Mouse (Mus musculus) liver, embryonic 15.5 days (tissue): ENCODE results near the gene Adnp. TPM values are rescaled to one million over a fixed set of nuclear protein-coding genes. Genes with fewer than 3 reads are reported as not detected.
A peak's percentile ranks its signal among the peaks of the same experiment; 100 is the strongest.

ENCODE experiments used
- ATAC-seq: fragments of 200-750 bp; cut with Nextera tagmentation; 2 replicates; pipeline ENCODE4 v1.8.0; 2017; ENCODE audit warnings: moderate number of reproducible peaks, mild to moderate bottlenecking, moderate library complexity; ENCODE audit not compliant: insufficient read depth
- H3K27ac ChIP-seq: fragments of 300-500 bp; sonication (generic); replicated peaks from 2 replicates; pipeline ENCODE4 v1.5.1; 2015; ENCODE audit warnings: mild to moderate bottlenecking, inconsistent platforms
- H3K27me3 ChIP-seq: fragments of 300-500 bp; sonication (generic); 2 replicates; pipeline ENCODE4 v1.6.1; 2015; ENCODE audit warnings: mild to moderate bottlenecking, inconsistent platforms
- H3K36me3 ChIP-seq: fragments of 300-500 bp; sonication (generic); replicated peaks from 2 replicates; pipeline ENCODE4 v1.6.1; 2015; ENCODE audit warnings: moderate library complexity, mild to moderate bottlenecking, inconsistent platforms
- H3K4me1 ChIP-seq: fragments of 300-500 bp; sonication (generic); replicated peaks from 2 replicates; pipeline ENCODE4 v1.6.1; 2015; ENCODE audit warnings: inconsistent platforms
- H3K4me2 ChIP-seq: fragments of 300-500 bp; sonication (generic); 2 replicates; pipeline ENCODE4 v1.6.1; 2015; ENCODE audit warnings: moderate library complexity, mild to moderate bottlenecking, inconsistent platforms
- H3K4me3 ChIP-seq: fragments of 300-500 bp; sonication (generic); replicated peaks from 2 replicates; pipeline ENCODE4 v1.5.1; 2015; ENCODE audit warnings: mild to moderate bottlenecking, inconsistent platforms
- H3K9ac ChIP-seq: fragments of 300-500 bp; sonication (generic); 2 replicates; pipeline ENCODE4 v1.6.1; 2015; ENCODE audit warnings: moderate library complexity, mild to moderate bottlenecking, inconsistent platforms
- H3K9me3 ChIP-seq: fragments of 300-500 bp; sonication (generic); replicated peaks from 2 replicates; pipeline ENCODE4 v1.6.1; 2016; ENCODE audit warnings: inconsistent platforms
- WGBS: fragments of 180-500 bp; shearing (Covaris S2); methylation state at CpG from one replicate; pipeline ENCODE4 v1.1.7; 2015; ENCODE audit warnings: mixed read lengths; ENCODE audit not compliant: insufficient replicate concordance; 5-methylcytosine and 5-hydroxymethylcytosine counted together
- polyA plus RNA-seq: library from polyadenylated mRNA; unstranded; fragments of >200 nt; fragmentation: Nextera tagmentation; extraction: Ambion mirVana; gene quantifications from 2 replicates; pipeline ENCODE4 v1.2.1, GENCODE M21; 2015

Gene Adnp
- polyA plus RNA-seq, 1 experiment from 2014 or later = 1.8 TPM

DNA sequence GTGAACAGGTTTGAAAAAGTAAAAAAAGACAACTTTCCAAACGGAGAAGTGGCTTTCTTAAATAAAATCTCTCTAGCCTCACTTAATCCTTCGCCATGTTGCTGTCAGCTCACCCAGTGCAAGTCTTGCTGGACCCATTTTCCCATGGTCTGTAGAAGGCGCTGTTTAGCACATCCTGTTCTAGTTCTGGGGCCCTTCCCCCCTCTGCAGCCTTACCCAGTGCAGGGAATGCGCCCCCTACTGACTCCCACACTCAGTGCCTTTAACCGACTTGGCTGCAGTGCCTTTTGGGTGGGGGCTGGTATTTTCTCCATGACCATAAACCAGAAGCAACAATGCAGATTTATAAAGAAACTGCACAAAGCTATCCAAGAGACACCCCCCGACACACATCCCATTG is 1.6 kb downstream of the Adnp start:
- Histone ChIP-seq H3K4me3 (peak overlapping the region; percentile 98), H3K4me2 (peak overlapping the region; percentile 87), H3K36me3 (peaks cover 61% of the 10 kb centered on the region), H3K9ac (peak overlapping the region; percentile 96), H3K27ac (peak overlapping the region; percentile 93), H3K9me3 (no peaks in the 10 kb centered on the region), H3K4me1 (peaks cover 58% of the 10 kb centered on the region), H3K27me3 (no peaks in the 10 kb centered on the region)
- 3% methylated on average over 6 of the region's 6 CpGs for WGBS
- peak; percentile 38 for ATAC-seq

DNA sequence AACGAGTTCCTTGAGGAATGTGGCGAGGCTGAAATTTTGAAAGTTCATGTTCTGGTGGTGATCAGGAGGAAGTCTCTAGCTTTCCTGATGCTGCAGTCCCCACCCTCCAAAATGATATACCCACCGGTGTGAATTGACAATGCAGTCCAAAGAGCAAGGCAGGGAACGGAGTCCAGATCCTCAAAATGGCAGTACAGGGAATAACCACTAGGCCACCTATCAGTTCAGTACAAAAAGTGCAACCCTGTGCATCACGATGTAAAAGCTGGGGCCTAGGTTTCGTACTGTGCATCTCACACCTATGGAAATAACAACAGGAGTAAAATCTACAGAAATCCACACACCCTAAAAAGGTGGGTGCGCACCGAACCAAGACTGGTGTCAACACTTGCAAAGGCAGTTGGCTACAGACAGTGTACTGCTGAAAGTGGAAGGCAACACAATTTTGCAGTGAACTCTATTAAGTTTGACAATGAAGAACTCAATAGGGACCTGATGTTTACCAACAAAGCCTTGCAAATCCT is 2.4 kb downstream of the Adnp start:
- 79% methylated on average over 8 of the region's 8 CpGs for WGBS
- Histone ChIP-seq H3K27ac (no peak overlapping the region; the same call in 1 of the 2 replicates), H3K4me2 (peak overlapping the region; percentile 87), H3K4me3 (peak overlapping the region; percentile 98), H3K36me3 (peaks cover 62% of the 10 kb centered on the region), H3K9ac (peak overlapping the region; percentile 96; the same call in 1 of the 2 replicates), H3K9me3 (no peaks in the 10 kb centered on the region), H3K27me3 (no peaks in the 10 kb centered on the region), H3K4me1 (peaks cover 63% of the 10 kb centered on the region)
- no peak for ATAC-seq

DNA sequence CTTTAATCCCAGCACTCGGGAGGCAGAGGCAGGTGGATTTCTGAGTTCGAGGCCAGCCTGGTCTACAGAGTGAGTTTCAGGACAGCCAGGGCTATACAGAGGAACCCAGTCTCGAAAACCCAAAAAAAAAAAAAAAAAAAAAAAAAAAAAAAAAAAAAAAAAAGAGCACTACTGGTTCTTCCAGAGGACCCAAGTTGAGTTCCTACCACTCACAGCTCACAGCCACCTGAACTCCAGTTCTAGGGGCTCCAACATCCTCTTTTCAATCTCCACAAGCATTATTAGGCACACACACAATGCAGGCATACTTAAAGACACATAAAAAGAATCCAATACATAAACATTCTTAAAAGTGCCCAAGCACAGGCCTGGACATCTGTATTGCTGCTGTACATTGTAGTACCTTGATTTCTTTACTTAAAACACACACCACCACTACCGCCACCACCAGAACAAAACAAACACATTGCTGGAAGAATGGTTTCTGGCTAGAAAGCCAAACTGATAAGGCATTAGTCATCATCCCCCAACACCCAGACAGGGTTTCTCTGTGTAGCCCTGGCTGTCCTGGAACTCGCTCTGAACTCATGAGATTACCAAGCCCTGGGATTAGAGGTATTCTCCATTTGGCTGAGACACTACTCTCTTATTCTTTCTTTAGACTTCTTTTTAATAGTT is 6.8 kb downstream of the Adnp start:
- WGBS = 48% methylated on average over 5 of the region's 5 CpGs
- Histone ChIP-seq H3K27ac (no peak overlapping the region), H3K4me1 (peaks cover 74% of the 10 kb centered on the region), H3K9ac (no peak overlapping the region), H3K4me2 (no peak overlapping the region), H3K27me3 (no peaks in the 10 kb centered on the region), H3K4me3 (no peak overlapping the region), H3K36me3 (peaks cover 76% of the 10 kb centered on the region), H3K9me3 (no peaks in the 10 kb centered on the region)
- no peak for ATAC-seq

DNA sequence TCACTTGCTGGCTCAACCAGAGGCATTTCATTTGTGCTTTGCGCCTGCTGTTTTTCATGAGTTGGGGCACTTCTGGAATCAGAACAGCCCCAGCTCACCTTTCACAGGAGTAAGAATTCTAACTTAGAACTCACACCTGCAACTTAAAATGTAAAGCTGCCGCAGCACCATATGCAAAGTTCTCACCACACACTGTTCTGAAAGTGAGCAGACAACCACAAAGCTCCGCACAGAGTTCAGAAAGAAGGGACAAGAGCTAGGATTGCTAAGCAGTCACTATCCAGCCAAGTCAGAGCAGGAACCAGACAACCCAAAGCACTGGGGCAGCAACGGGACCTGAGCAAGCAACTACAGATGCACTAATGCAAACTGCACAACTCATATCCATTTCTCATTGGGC is 7.4 kb downstream of the Adnp start:
- H3K4me2 ChIP-seq = peak overlapping the region; percentile 21; the same call in 1 of the 2 replicates
- H3K27ac ChIP-seq = no peak overlapping the region
- no peak overlapping the region for H3K4me3 ChIP-seq
- 82% methylated on average over 4 of the region's 4 CpGs for WGBS
- H3K9me3 ChIP-seq = no peaks in the 10 kb centered on the region
- peaks cover 74% of the 10 kb centered on the region for H3K4me1 ChIP-seq
- no peak for ATAC-seq
- no peak overlapping the region for H3K9ac ChIP-seq
- H3K36me3 ChIP-seq = peaks cover 75% of the 10 kb centered on the region
- H3K27me3 ChIP-seq = no peaks in the 10 kb centered on the region

DNA sequence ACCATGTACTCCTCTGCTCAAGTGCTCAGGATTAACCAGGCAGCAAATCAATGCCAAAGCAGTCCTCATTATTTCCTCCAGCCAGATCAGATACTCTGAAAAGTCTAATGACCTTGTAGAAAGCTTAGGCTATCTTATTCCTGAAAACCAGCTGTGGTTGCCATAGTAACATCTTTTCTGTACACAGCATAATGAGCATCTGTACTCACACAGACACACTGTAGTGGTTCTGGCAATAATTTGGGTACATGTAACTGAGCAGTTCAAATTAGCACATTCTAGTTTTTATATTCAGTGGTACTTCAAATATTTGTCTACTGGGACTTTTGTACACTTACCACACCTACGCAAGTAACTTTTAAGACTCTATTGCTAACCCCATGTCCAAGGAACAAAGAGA is 8.5 kb downstream of the Adnp start:
- H3K4me1 ChIP-seq = peaks cover 77% of the 10 kb centered on the region
- H3K9ac ChIP-seq = no peak overlapping the region
- H3K9me3 ChIP-seq = no peaks in the 10 kb centered on the region
- no peaks in the 10 kb centered on the region for H3K27me3 ChIP-seq
- H3K4me2 ChIP-seq = no peak overlapping the region
- no peak for ATAC-seq
- no peak overlapping the region for H3K27ac ChIP-seq
- 89% methylated on average over 1 of the region's 1 CpGs for WGBS
- peaks cover 75% of the 10 kb centered on the region for H3K36me3 ChIP-seq
- H3K4me3 ChIP-seq = no peak overlapping the region

DNA sequence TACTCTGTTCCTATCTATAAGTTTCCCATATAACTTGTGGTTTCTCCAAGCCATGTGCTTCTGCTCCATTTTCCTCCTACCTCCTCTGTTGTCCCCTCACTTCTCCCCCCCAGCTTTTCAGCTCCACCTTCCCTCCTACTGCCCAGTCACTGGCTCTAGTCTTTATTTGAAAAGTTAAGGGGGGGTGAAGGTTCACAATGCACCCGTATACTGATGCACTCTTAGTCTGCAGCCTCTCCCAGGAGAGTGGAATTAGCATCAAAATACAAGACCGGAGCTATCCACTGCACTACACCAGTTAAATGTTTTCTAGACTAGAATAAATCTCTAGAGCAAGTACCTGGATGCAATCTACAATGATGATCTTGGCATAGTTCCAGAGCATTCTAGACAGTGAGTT is 11.2 kb downstream of the Adnp start:
- Histone ChIP-seq H3K4me3 (no peak overlapping the region), H3K36me3 (peaks cover 80% of the 10 kb centered on the region), H3K9me3 (no peaks in the 10 kb centered on the region), H3K27me3 (no peaks in the 10 kb centered on the region), H3K27ac (no peak overlapping the region), H3K4me1 (peaks cover 83% of the 10 kb centered on the region), H3K4me2 (no peak overlapping the region), H3K9ac (no peak overlapping the region)
- ATAC-seq = no peak
- WGBS = 73% methylated on average over 2 of the region's 2 CpGs

DNA sequence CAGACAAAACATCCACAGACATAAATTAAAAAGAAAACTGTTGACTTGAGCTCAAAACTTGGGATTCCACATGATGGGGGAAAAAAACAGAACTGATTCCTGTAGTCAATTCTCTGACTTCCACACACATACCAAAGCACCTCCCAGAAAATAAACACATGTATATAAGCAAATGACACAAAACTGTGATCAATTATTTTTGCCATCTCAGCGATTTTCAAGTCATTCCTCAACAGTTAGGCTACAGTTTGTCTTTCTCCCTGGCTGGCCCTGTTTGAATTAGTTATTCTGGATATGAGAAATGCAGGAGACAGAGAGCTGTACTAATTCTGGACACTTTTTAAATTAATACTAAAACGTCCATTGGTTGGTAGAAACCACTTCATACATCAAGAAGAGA is 13.2 kb downstream of the Adnp start:
- H3K4me1 ChIP-seq = peaks cover 80% of the 10 kb centered on the region
- no peak for ATAC-seq
- H3K36me3 ChIP-seq = peaks cover 79% of the 10 kb centered on the region
- 46% methylated on average over 2 of the region's 2 CpGs for WGBS
- H3K4me3 ChIP-seq = no peak overlapping the region
- no peak overlapping the region for H3K9ac ChIP-seq
- H3K27me3 ChIP-seq = no peaks in the 10 kb centered on the region
- H3K4me2 ChIP-seq = no peak overlapping the region
- no peaks in the 10 kb centered on the region for H3K9me3 ChIP-seq
- no peak overlapping the region for H3K27ac ChIP-seq

DNA sequence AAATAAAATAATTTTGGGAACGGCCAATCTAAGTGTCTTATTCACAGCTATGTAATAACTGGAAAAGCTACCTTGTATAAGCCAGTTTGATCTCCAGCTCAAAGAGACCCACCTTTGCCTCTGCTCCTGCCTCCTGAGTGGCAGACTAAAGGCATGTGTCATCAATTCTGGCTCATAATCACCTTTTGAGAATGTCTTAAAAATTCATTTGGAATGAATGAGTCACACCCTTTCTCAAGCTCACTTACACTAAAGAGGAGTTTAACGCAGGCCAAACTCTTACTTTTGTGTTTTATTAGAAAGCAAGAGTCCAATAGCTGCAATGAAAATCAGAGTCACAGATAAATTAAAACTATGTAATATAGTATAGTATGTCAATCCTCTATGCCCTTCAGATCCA is 15.1 kb downstream of the Adnp start:
- 87% methylated on average over 2 of the region's 2 CpGs for WGBS
- no peak overlapping the region for H3K4me2 ChIP-seq
- no peaks in the 10 kb centered on the region for H3K9me3 ChIP-seq
- H3K4me1 ChIP-seq = peaks cover 73% of the 10 kb centered on the region
- no peak overlapping the region for H3K9ac ChIP-seq
- no peaks in the 10 kb centered on the region for H3K27me3 ChIP-seq
- ATAC-seq = no peak
- no peak overlapping the region for H3K4me3 ChIP-seq
- H3K27ac ChIP-seq = no peak overlapping the region
- peaks cover 80% of the 10 kb centered on the region for H3K36me3 ChIP-seq

DNA sequence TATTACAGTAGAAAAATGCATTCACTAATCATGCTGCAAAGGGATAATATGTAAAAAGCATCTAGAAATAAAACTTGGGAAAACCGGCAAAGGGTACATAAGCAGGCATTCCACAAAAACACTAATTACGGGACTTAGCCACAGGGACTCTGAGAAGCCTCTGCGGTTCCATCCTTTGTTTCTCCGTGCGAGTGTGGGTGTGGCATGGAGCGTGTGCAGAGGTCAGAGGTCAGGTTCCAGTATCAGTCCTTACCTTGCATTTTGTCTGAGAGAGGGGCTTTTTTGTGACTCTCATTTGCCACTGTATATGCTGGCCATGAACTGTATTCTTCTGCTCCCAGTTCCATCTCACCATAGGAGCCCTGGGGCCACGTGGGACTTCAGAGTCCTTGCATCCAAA is 31.0 kb downstream of the Adnp start:
- ATAC-seq = no peak
- H3K9ac ChIP-seq = no peak overlapping the region
- no peaks in the 10 kb centered on the region for H3K27me3 ChIP-seq
- H3K27ac ChIP-seq = no peak overlapping the region
- 74% methylated on average over 7 of the region's 7 CpGs for WGBS
- peaks cover 22% of the 10 kb centered on the region for H3K4me1 ChIP-seq
- peaks cover 18% of the 10 kb centered on the region for H3K36me3 ChIP-seq
- no peak overlapping the region for H3K4me3 ChIP-seq
- H3K4me2 ChIP-seq = no peak overlapping the region
- H3K9me3 ChIP-seq = no peaks in the 10 kb centered on the region

DNA sequence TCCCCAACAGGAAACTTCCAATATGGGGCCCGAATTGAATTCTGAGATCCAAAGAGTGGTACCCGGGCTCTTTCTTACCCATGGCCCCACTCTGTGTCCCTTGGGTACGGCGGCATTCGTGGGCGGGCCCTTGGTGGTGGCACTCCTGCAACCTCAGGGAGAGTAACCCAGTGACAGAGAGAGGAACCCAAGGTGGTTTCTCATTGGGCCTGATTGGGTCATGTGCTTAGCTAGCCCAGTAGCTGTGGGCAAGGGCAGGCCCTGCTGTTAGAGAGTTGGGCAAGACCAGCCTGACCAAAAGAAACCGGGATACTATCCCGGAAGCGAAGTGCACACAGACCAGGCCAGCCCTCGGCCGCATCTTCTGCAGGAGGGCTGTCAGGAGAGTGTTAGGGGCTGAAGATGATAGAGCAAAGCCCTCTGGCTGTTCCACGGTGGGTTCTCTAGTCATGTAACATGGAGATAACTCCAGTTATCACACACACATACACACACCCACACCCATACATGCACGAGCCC is 36.7 kb downstream of the Adnp start:
- H3K4me3 ChIP-seq = peak overlapping the region; percentile 43
- peak; percentile 92 for ATAC-seq
- no peaks in the 10 kb centered on the region for H3K9me3 ChIP-seq
- WGBS = under 1% methylated on average over 13 of the region's 13 CpGs
- H3K4me2 ChIP-seq = peak overlapping the region; percentile 77
- peaks cover 67% of the 10 kb centered on the region for H3K4me1 ChIP-seq
- H3K27ac ChIP-seq = peak overlapping the region; percentile 94
- H3K9ac ChIP-seq = peak overlapping the region; percentile 52
- H3K27me3 ChIP-seq = no peaks in the 10 kb centered on the region
- H3K36me3 ChIP-seq = peaks cover 8% of the 10 kb centered on the region; the same call in 1 of the 2 replicates

DNA sequence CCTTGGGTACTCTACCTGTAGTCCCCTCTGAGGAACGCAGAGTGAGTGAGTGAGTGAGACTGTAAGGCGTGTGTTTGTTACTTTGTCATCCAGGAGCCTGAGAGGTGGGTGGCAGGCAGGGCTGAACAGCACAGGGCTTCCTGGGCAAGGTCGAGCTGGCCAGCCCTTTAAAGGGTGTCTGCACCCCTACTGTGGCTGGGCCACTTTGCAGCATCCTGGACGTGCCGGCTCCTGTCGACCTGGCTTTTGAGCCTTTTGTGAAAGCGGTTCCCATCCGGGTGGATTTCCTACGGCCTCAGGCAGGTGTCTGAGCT is 37.2 kb downstream of the Adnp start:
- WGBS = 16% methylated on average over 9 of the region's 9 CpGs
- peak; percentile 23 for ATAC-seq
- H3K27ac ChIP-seq = peak overlapping the region; percentile 94

More for the DNA sequence above, 37.2 kb downstream of the Adnp start:
- Histone ChIP-seq H3K4me3 (peak overlapping the region; percentile 43), H3K9me3 (no peaks in the 10 kb centered on the region), H3K4me2 (peak overlapping the region; percentile 77), H3K27me3 (no peaks in the 10 kb centered on the region), H3K36me3 (0 out of 2 replicates have a peak, but pooled peaks cover 3% of the 10 kb centered on the region), H3K4me1 (peaks cover 67% of the 10 kb centered on the region), H3K9ac (peak overlapping the region; percentile 52)
